Mouse (Mus musculus): Measurements from ENCODE around the gene Fgf5.
A peak's percentile ranks its signal among the peaks of the same experiment; 100 is the strongest.

Fgf5 gene

GRCm38 (mm10) chr5:98253838-98254821, at the start of gene Fgf5:
TSS of gene Fgf5 (plus strand) at chr5:98254184.
- peak; percentile 70 for DNase-seq (ENCODE audit: low read depth, low spot score)

GRCm38 (mm10) chr5:98212501-98212900, 41.5 kb upstream of the Fgf5 start:
- peak; percentile 16 for DNase-seq (ENCODE audit: low read depth, low spot score)

GRCm38 (mm10) chr5:98221956-98222355, 32.0 kb upstream of the Fgf5 start:
- DNase-seq (ENCODE audit: low read depth, low spot score) = no peak

GRCm38 (mm10) chr5:98226710-98227109, 27.3 kb upstream of the Fgf5 start:
- no peak for DNase-seq (ENCODE audit: low read depth, low spot score)

- DNase-seq (ENCODE audit: low read depth, low spot score) = peak; percentile 81
These were observed 24.5 kb upstream of the Fgf5 start for GRCm38 (mm10) chr5:98229456-98229855.

GRCm38 (mm10) chr5:98238466-98238865, 15.5 kb upstream of the Fgf5 start:
- DNase-seq (ENCODE audit: low read depth, low spot score) = no peak

DNA sequence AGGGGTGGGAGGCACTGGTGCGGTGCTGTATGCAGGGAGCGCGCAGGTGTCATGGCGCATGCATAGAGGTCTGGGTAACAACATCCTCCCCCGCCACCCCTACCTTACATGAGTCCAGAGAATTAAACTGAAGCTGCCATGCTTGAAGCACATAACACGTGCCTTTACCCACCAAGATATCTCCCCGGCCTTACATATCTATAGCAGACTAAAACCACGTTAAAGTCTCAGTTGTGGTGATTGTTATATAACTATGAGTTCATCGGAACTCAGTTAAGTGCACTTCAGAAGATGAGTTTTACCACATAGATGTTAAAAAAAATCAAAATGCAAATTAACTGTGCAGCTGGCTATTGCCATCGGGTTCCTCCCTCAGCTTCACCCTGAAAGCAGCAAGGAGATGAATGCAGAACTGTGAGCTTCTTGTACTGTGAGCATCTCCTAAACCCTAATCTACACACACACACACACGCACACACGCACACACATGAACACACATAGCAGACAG, 12.6 kb upstream of the Fgf5 start:
- no peak for DNase-seq (ENCODE audit: low read depth, low spot score)

GRCm38 (mm10) chr5:98245303-98245702, 8.7 kb upstream of the Fgf5 start:
- DNase-seq (ENCODE audit: low read depth, low spot score) = peak; percentile 43

GRCm38 (mm10) chr5:98245976-98246375, 8.0 kb upstream of the Fgf5 start:
- peak; percentile 83 for DNase-seq (ENCODE audit: low read depth, low spot score)

- no peak for DNase-seq (ENCODE audit: low read depth, low spot score)
These were observed 7.2 kb upstream of the Fgf5 start for GRCm38 (mm10) chr5:98246826-98247225.

DNA sequence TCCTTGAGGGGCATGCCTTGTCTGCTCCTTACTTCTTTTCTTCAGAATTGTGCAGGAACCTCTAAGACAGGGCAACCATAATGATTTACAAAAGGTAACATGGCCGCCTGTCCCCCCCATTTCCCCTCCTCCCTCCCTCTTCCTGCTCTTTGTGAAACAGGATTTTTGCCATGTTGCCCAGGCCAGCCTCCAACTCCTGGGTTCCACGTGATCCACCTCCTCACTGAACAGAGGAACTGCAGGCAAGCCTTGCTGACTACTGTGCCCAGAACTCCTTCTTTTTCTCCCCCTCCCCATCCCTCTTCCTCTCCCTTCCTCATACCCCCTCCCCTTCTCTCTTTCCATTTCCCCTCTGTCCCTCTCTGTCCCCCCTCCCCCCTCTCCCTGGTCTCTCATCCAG, 6.5 kb upstream of the Fgf5 start:
- DNase-seq (ENCODE audit: low read depth, low spot score) = peak; percentile 75

DNA sequence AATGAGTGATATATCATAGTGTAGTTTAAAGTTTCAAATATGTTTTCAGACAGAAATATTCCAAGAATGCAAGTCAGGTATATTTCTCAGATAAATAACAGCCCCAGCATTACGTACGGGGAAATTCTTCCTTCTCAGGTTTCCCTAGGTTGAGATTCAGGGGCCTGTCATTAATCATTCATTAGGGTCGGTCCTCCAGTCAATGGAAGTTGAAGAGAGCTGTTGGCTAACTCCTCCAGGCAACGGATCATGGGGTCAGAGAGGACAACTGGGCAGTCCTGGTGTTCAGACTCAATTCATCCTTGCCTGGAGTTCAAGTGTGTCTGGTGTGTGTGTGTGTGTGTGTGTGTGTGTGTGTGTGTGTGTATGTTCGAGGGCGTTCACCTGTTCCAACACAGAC, 837 bp upstream of the Fgf5 start:
- DNase-seq (ENCODE audit: low read depth, low spot score) = no peak

- DNase-seq (ENCODE audit: low read depth, low spot score) = peak; percentile 38
These were observed 1.2 kb downstream of the Fgf5 start for GRCm38 (mm10) chr5:98255176-98255575.

DNA sequence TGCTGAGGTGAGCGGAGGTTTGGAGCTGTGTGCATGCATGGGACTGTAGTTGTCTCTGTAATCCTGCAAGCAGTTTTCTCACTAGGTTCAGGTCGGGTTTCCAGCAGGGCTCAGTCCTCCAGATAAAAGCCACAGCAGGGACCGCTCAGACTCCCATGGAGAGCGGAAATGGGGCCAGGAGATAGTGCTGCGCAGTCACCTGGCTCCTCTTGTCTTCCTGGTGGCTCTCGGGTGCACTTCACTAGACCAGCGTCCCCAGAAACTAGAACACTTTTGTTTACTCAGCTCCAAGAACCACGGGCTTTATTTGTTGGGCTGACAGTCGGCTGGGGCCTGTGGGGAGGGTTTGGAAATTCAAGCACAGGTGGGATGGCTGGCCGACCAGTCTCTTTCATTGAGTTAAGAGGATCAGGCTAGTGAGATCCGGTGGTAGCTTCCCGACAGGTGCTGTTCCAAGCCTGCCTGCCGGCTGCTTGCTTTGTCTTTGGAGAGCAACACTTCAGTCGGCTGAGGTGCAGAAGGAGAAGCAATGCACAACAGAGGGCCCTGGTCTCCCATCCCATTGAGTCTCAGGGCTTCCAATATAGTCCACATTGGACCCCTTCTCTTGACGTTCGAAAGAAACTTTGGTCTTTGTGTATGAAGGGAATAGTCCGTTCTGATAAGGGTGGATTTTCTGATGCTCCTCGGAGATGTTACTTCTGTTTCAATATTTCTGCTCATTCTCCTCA, 1.9 kb downstream of the Fgf5 start:
- DNase-seq (ENCODE audit: low read depth, low spot score) = peak; percentile 16

GRCm38 (mm10) chr5:98275318-98275818, 21.4 kb downstream of the Fgf5 start:
- DNase-seq (ENCODE audit: low read depth, low spot score) = no peak

DNA sequence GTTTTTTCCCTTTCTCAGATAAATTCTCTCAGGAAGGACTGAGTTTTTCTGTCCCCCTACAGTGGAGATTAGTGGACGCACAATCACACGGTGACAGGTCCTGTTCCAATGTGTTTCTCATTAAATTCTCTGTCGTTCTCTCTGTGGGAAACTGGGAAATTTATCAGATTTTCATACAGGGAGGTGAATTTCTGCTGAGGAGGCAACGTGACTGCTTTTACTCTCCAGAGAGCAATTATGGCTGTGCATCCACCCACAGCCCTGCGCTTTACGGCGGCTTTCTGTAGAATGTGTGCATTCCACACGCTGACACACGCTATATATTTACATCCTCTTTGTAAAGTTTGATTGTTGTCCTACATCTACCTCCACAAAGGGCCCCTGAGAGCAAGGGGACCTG, 28.0 kb downstream of the Fgf5 start:
- peak; percentile 31 for DNase-seq (ENCODE audit: low read depth, low spot score)

GRCm38 (mm10) chr5:98283696-98284478, 29.9 kb downstream of the Fgf5 start:
- DNase-seq (ENCODE audit: low read depth, low spot score) = peak; percentile 57

DNA sequence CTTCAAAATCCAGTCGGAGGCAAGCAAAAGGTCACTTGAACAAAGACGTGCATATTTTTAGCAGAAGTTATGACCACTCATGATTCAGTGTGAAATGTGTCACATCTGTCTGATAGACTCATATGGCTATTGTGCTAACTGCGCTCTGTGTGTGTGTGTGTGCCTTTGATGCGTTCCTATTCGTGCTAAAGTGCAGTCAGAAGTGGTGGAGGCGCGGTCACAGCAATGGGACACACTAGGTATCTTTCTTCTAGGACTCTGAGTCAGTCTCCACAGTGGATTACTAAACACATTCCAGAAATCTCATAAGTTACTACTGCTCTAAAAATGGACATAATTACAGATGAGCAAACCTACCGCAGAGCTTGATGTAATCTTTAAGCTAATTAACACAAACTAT, 36.7 kb downstream of the Fgf5 start:
- no peak for DNase-seq (ENCODE audit: low read depth, low spot score)

- DNase-seq (ENCODE audit: low read depth, low spot score) = no peak
These were observed 38.5 kb downstream of the Fgf5 start for GRCm38 (mm10) chr5:98292388-98293048.

DNA sequence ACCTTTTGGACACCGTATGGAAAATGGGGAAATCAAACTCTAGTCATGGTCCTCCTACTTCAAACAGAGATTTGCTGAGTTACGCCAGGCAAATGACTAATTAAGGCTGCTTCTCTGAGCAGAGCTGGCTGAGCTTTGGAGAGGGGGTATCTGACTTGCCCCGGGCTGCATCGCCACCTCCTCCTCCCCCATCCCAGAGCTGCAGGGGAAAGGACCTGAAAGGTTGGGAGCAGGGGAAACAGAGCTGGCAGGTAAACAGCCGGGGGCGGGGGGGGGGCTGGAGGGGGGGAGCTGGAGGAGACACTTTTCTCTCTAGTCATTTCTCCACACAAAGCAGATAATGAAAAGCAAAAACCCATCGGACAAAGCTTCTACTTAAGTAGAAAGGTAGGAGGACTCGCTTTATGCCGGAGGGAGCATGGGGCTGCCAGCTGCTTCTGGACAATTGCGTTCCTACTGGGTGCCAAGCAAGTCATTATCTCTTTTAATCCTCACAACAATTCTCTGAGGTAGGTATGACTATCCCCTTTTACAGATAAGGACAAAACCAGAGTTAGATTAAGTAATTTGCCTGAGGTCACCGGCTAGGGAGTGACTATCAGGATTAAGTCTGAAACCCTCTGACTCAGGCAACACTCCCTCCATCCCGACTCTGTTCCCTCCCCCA, 39.2 kb downstream of the Fgf5 start:
- DNase-seq (ENCODE audit: low read depth, low spot score) = no peak

Measured in brain, adult 2 months (tissue).